Mouse (Mus musculus): Measurements from ENCODE around the gene Ppfia3. TPM values are rescaled to one million over a fixed set of nuclear protein-coding genes. Genes with fewer than 3 reads are reported as not detected.

Ppfia3 gene
- 4.1 TPM for polyA plus RNA-seq (2021)

GRCm38 (mm10) chr7:45366652-45367019 lies at the start of gene Ppfia3:
Gene Ppfia3 (minus strand): TSS chr7:45367019.
- no peak for DNase-seq (ENCODE audit: low read depth, low spot score)
- ChIA-PET CTCF (interaction anchor here (0.9 to 1.7 kb wide), 3 partner anchors 10 to 89 kb away, joined by 3 to 5 read pairs (median 4); partner anchors contain the start of gene Slc6a21), POLR2A (interaction anchor here (0.7 to 1.3 kb wide), 2 partner anchors 15 to 34 kb away, joined by 3 read pairs; no protein-coding TSS in a partner anchor)
- no peak for ATAC-seq
- no peak for TF ChIP-seq CTCF (IDR thresholded peaks at IDR 0.05)
- in situ Hi-C loops (cut with MboI; ENCODE audit: low pct_unique_long_range_greater_than_20kb) = no loop called here
- no peaks in the 10 kb centered on the region for H3K27me3 ChIP-seq

- POLR2A ChIA-PET = no interaction called here
- TF ChIP-seq CTCF (IDR thresholded peaks at IDR 0.05) = no peak
- DNase-seq (ENCODE audit: low read depth, low spot score) (no peak), ATAC-seq (no peak)
- in situ Hi-C loops (cut with MboI; ENCODE audit: low pct_unique_long_range_greater_than_20kb) = no loop called here
- CTCF ChIA-PET = no interaction called here
- peaks cover 8% of the 10 kb centered on the region for H3K27me3 ChIP-seq
These were observed 48.8 kb upstream of the Ppfia3 start for GRCm38 (mm10) chr7:45415636-45416035.

GRCm38 (mm10) chr7:45414740-45415224 lies 48.0 kb upstream of the Ppfia3 start:
- TF ChIP-seq CTCF (IDR thresholded peaks at IDR 0.05) = no peak
- ChIA-PET CTCF (no interaction called here), POLR2A (interaction anchor here (0.6 kb wide), 1 partner anchor 137 kb away, joined by 3 read pairs; no protein-coding TSS in a partner anchor)
- no peak for DNase-seq (ENCODE audit: low read depth, low spot score)
- ATAC-seq = no peak
- in situ Hi-C loops (cut with MboI; ENCODE audit: low pct_unique_long_range_greater_than_20kb) = no loop called here
- peaks cover 8% of the 10 kb centered on the region for H3K27me3 ChIP-seq

- in situ Hi-C loops (cut with MboI; ENCODE audit: low pct_unique_long_range_greater_than_20kb) = no loop called here
- ATAC-seq = peak; percentile 5
- DNase-seq (ENCODE audit: low read depth, low spot score) = no peak
- POLR2A ChIA-PET = interaction anchor here (0.6 kb wide), 1 partner anchor 136 kb away, joined by 3 read pairs; no protein-coding TSS in a partner anchor
- TF ChIP-seq CTCF (IDR thresholded peaks at IDR 0.05) = no peak
- CTCF ChIA-PET = interaction anchor here (0.6 kb wide), 1 partner anchor 11 kb away, joined by 3 read pairs; no protein-coding TSS in a partner anchor
- peaks cover 14% of the 10 kb centered on the region for H3K27me3 ChIP-seq
These were observed 47.3 kb upstream of the Ppfia3 start for GRCm38 (mm10) chr7:45413864-45414739.

- DNase-seq (ENCODE audit: low read depth, low spot score) (no peak), ATAC-seq (peak; percentile 22)
- peaks cover 22% of the 10 kb centered on the region for H3K27me3 ChIP-seq
- ChIA-PET POLR2A (interaction anchor here (0.7 kb wide), 1 partner anchor 303 kb away, joined by 3 read pairs; no protein-coding TSS in a partner anchor), CTCF (interaction anchor here (0.6 kb wide), 1 partner anchor 12 kb away, joined by 3 read pairs; no protein-coding TSS in a partner anchor)
- no peak for TF ChIP-seq CTCF (IDR thresholded peaks at IDR 0.05)
- in situ Hi-C loops (cut with MboI; ENCODE audit: low pct_unique_long_range_greater_than_20kb) = no loop called here
These were observed 46.5 kb upstream of the Ppfia3 start, which contains the start of gene Ntf5 for GRCm38 (mm10) chr7:45413113-45413863. Gene Ntf5 (plus strand): TSS chr7:45413695.

GRCm38 (mm10) chr7:45412421-45412820 lies 45.6 kb upstream of the Ppfia3 start:
- peaks cover 28% of the 10 kb centered on the region for H3K27me3 ChIP-seq
- CTCF ChIA-PET = no interaction called here

GRCm38 (mm10) chr7:45409497-45410163 lies 42.8 kb upstream of the Ppfia3 start:
- ATAC-seq = no peak
- in situ Hi-C loops (cut with MboI; ENCODE audit: low pct_unique_long_range_greater_than_20kb) = loop anchor here (10.0 kb wide), 1 partner anchor 105 kb away; no protein-coding TSS in a partner anchor
- DNase-seq (ENCODE audit: low read depth, low spot score) = no peak
- H3K27me3 ChIP-seq = peaks cover 41% of the 10 kb centered on the region
- no peak for TF ChIP-seq CTCF (IDR thresholded peaks at IDR 0.05)
- CTCF ChIA-PET = no interaction called here
- POLR2A ChIA-PET = no interaction called here

More at GRCm38 (mm10) chr7:45412421-45412820, 45.6 kb upstream of the Ppfia3 start:
- TF ChIP-seq CTCF (IDR thresholded peaks at IDR 0.05) = no peak
- POLR2A ChIA-PET = interaction anchor here (0.7 kb wide), 1 partner anchor 303 kb away, joined by 3 read pairs; no protein-coding TSS in a partner anchor
- ATAC-seq = no peak
- in situ Hi-C loops (cut with MboI; ENCODE audit: low pct_unique_long_range_greater_than_20kb) = no loop called here
- no peak for DNase-seq (ENCODE audit: low read depth, low spot score)

- DNase-seq (ENCODE audit: low read depth, low spot score) (no peak), ATAC-seq (no peak)
- in situ Hi-C loops (cut with MboI; ENCODE audit: low pct_unique_long_range_greater_than_20kb) = loop anchor here (10.0 kb wide), 1 partner anchor 104 kb away; no protein-coding TSS in a partner anchor
- peaks cover 41% of the 10 kb centered on the region for H3K27me3 ChIP-seq
- ChIA-PET POLR2A (no interaction called here), CTCF (no interaction called here)
- TF ChIP-seq CTCF (IDR thresholded peaks at IDR 0.05) = no peak
These were observed 42.1 kb upstream of the Ppfia3 start for GRCm38 (mm10) chr7:45408949-45409348.

GRCm38 (mm10) chr7:45408351-45408750 lies 41.5 kb upstream of the Ppfia3 start:
- peaks cover 41% of the 10 kb centered on the region for H3K27me3 ChIP-seq
- in situ Hi-C loops (cut with MboI; ENCODE audit: low pct_unique_long_range_greater_than_20kb) = loop anchor here (10.0 kb wide), 1 partner anchor 104 kb away; no protein-coding TSS in a partner anchor
- DNase-seq (ENCODE audit: low read depth, low spot score) (no peak), ATAC-seq (no peak)
- ChIA-PET CTCF (no interaction called here), POLR2A (interaction anchor here (0.6 kb wide), 1 partner anchor 26 kb away, joined by 3 read pairs; the partner anchor contains the start of gene Gys1)
- no peak for TF ChIP-seq CTCF (IDR thresholded peaks at IDR 0.05)
